ENCODE assay signal across 12 mouse cellular contexts in the genomic region with DNA sequence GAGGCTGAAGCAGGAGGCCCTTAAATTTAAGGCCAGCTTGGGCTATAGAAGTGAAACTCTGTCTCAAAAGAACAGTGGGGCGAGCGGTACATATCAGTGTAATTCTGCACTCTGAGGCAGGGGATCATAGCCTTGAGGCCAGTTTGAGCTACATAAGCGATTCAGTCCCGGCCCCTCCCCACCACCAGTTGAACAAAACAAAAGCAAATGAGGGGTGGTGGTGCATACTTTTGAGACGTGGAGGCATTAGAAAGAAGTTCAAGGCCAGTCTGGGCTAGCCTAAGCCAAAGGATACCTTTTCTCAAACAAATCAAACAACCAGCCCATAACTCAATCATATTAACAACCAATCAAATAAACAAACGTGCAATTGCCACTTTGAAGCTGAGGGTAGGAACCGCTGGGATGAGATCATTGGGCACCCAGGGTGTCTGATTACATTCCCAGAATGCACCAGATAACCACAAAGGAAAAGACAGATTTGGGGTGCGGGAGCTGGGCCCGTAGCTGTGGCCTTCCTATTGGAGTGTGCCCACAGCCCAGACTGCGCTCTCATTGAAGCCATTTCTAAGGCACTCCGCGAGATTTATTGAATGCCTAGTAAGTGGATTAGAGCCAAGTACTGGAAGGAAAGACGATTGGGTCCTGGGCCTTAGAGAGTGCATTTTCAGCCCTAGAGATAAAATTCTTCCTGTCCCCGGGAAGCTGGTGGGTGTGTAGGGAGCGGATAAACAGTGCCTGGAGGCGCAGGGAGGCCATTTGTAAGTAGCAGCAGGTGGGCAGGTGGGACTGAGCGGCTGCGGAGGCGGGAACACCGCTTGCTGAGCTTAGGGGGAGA.
A peak's percentile ranks its signal among the peaks of the same experiment; 100 is the strongest.
DNase-seq lines count a peak whose midpoint lies in the region; ATAC-seq and TF ChIP-seq lines count a peak whose summit lies in the region.
"Had no signal": no experiment of that assay in that cellular context is flagged by ENCODE, and none has a peak within 500 bp of the region (broad histone marks: within the 10 kb centered on the region; RNA-seq: fewer than 3 reads in every experiment).

No protein-coding gene starts in this region.

- no peaks in the 10 kb centered on the region for H3K9me3 ChIP-seq in hindbrain, postnatal 0 days (ENCODE audit: low read length)
- H3K9me3 ChIP-seq in hindbrain, embryonic 11.5 days (ENCODE audit: control insufficient read depth, low read length): no peaks in the 10 kb centered on the region
- H3K9me3 ChIP-seq in forebrain, embryonic 14.5 days (replicated peaks; ENCODE audit: control insufficient read depth, low read length): no peaks in the 10 kb centered on the region

- H3K36me3 ChIP-seq in hindbrain, postnatal 0 days (ENCODE audit: insufficient read depth, low read length): no peaks in the 10 kb centered on the region
- no peaks in the 10 kb centered on the region for H3K36me3 ChIP-seq in hindbrain, embryonic 11.5 days (ENCODE audit: control insufficient read depth, insufficient read depth, low read length)
- no peaks in the 10 kb centered on the region for H3K36me3 ChIP-seq in forebrain, embryonic 14.5 days (ENCODE audit: control insufficient read depth, insufficient read depth, low read length)
- H3K36me3 ChIP-seq: G1E had no signal

- intact Hi-C loops in left cerebral cortex, postnatal 10 days (cut with DNase I): no loop called here

- H3K27me3 ChIP-seq in hindbrain, postnatal 0 days (ENCODE audit: insufficient read depth, low read length): peaks cover 12% of the 10 kb centered on the region; the same call in 1 of the 2 replicates
- peaks cover 31% of the 10 kb centered on the region for H3K27me3 ChIP-seq in hindbrain, embryonic 11.5 days (ENCODE audit: control insufficient read depth, insufficient read depth, low read length)
- 0 out of 2 replicates have a peak, but pooled peaks cover 8% of the 10 kb centered on the region for H3K27me3 ChIP-seq in forebrain, embryonic 14.5 days (replicated peaks; ENCODE audit: control insufficient read depth, insufficient read depth, low read length)

- WGBS in hindbrain, postnatal 0 days: 21% methylated on average over 20 of the region's 20 CpGs
- 21% methylated on average over 20 of the region's 20 CpGs for WGBS in hindbrain, embryonic 11.5 days
- 8% methylated on average over 20 of the region's 20 CpGs for WGBS in forebrain, embryonic 14.5 days

- TF ChIP-seq CTCF in hindbrain, postnatal 0 days (IDR thresholded peaks at IDR 0.05; ENCODE audit: low read depth): no peak

- H3K9ac ChIP-seq in hindbrain, postnatal 0 days (replicated peaks; ENCODE audit: low read length): no peak overlapping the region
- H3K9ac ChIP-seq in hindbrain, embryonic 11.5 days (ENCODE audit: low read depth, low read length): no peak overlapping the region
- H3K9ac ChIP-seq in forebrain, embryonic 14.5 days (ENCODE audit: low read length): no peak overlapping the region

- ATAC-seq in hindbrain, postnatal 0 days: no peak
- ATAC-seq in hindbrain, embryonic 11.5 days (ENCODE audit: low FRiP score): no peak
- peak; percentile 50; the same call in 1 of the 2 replicates for ATAC-seq in forebrain, embryonic 14.5 days
- ATAC-seq: inflammation-experienced regulatory T-cells, adult 6 months had no signal

- peak; percentile 43 for DNase-seq in hindbrain, postnatal 0 days (ENCODE audit: low spot score)
- no peak for DNase-seq in hindbrain, embryonic 11.5 days (ENCODE audit: low spot score)
- DNase-seq in 416B (ENCODE audit: low read depth) (peak; percentile 17), ES-CJ7 (ENCODE audit: low read depth, low spot score) (peak; percentile 95)
- DNase-seq in forebrain, embryonic 14.5 days (ENCODE audit: low spot score): peak; percentile 74
- no peak for DNase-seq in left cerebral cortex, postnatal 10 days (ENCODE audit: extremely low spot score in 1 of 2, low spot score in 2 of 2)
- no peak for DNase-seq in layer of hippocampus, adult 9-11 months
- DNase-seq: cerebellum, adult 18-20 months; gastrocnemius, postnatal 14 days had no signal

- H3K4me2 ChIP-seq in hindbrain, postnatal 0 days (ENCODE audit: low read depth, low read length): no peak overlapping the region
- H3K4me2 ChIP-seq in hindbrain, embryonic 11.5 days (replicated peaks; ENCODE audit: low read depth, low read length): no peak overlapping the region
- peak overlapping the region; percentile 19; the same call in 1 of the 2 replicates for H3K4me2 ChIP-seq in forebrain, embryonic 14.5 days (ENCODE audit: low read length)

- H3K4me3 ChIP-seq in hindbrain, postnatal 0 days (ENCODE audit: low read length): no peak overlapping the region
- H3K4me3 ChIP-seq in hindbrain, embryonic 11.5 days (ENCODE audit: low read depth, low read length): no peak overlapping the region
- no peak overlapping the region for H3K4me3 ChIP-seq in forebrain, embryonic 14.5 days (ENCODE audit: low read depth, low read length)

- 0 out of 2 replicates have a peak, but pooled peaks cover 4% of the 10 kb centered on the region for H3K4me1 ChIP-seq in hindbrain, postnatal 0 days (ENCODE audit: insufficient read depth, low read length)
- peaks cover 8% of the 10 kb centered on the region; the same call in 1 of the 2 replicates for H3K4me1 ChIP-seq in hindbrain, embryonic 11.5 days (replicated peaks; ENCODE audit: control insufficient read depth, insufficient read depth, low read length)
- H3K4me1 ChIP-seq in forebrain, embryonic 14.5 days (ENCODE audit: control insufficient read depth, insufficient read depth, low read length): peaks cover 6% of the 10 kb centered on the region

- no peak overlapping the region for H3K27ac ChIP-seq in hindbrain, postnatal 0 days
- no peak overlapping the region for H3K27ac ChIP-seq in hindbrain, embryonic 11.5 days (ENCODE audit: low read depth, low read length)
- peak overlapping the region; percentile 50; the same call in 1 of the 2 replicates for H3K27ac ChIP-seq in forebrain, embryonic 14.5 days (ENCODE audit: low read depth, low read length)
- H3K27ac ChIP-seq: macrophage had no signal

Comparison
In these comparisons a context has a peak if more than half of its experiments do, and no peak if none do; other contexts are left out.
1. DNase-seq: peak in hindbrain, postnatal 0 days (single experiment), 416B (single experiment), ES-CJ7 (single experiment) and forebrain, embryonic 14.5 days (single experiment); none in hindbrain, embryonic 11.5 days (single experiment), left cerebral cortex, postnatal 10 days (0 of 2) and layer of hippocampus, adult 9-11 months (single experiment).